Mouse (Mus musculus) spleen, postnatal 14 days (tissue): ENCODE data around the gene Pigyl.

Experiments
- DNase-seq, 2 experiments: peaks; one replicate each; pipeline ENCODE4 v3.0.0; 2021 to 2022; ENCODE audit warnings: low spot score in 2 of 2

Pigyl gene

GRCm38 (mm10) chr9:22156497-22157245 lies at the start of gene Pigyl:
TSS of gene Pigyl (plus strand) at chr9:22156846.
- DNase-seq, result peak; percentile 99

- DNase-seq, result no peak
Measured at GRCm38 (mm10) chr9:22108194-22108593, 48.5 kb upstream of the Pigyl start.

GRCm38 (mm10) chr9:22115635-22116034 lies 41.0 kb upstream of the Pigyl start:
- DNase-seq, result no peak

GRCm38 (mm10) chr9:22116086-22116485 lies 40.6 kb upstream of the Pigyl start:
- DNase-seq, result no peak

- peak; percentile 85 to 89 for DNase-seq
Measured at GRCm38 (mm10) chr9:22116740-22117426, 39.8 kb upstream of the Pigyl start, which contains the start of gene Elof1. TSS of gene Elof1 (minus strand) at chr9:22117172.

- peak in 1 of 2 experiments; percentile 57 for DNase-seq
Measured at GRCm38 (mm10) chr9:22117754-22118456, 38.7 kb upstream of the Pigyl start.

GRCm38 (mm10) chr9:22119543-22119942 lies 37.1 kb upstream of the Pigyl start:
- no peak for DNase-seq

- no peak for DNase-seq
Measured at GRCm38 (mm10) chr9:22121545-22121944, 35.1 kb upstream of the Pigyl start.

GRCm38 (mm10) chr9:22122005-22122404 lies 34.6 kb upstream of the Pigyl start:
- DNase-seq, result no peak

- peak; percentile 30 to 45 for DNase-seq
Measured at GRCm38 (mm10) chr9:22123069-22123609, 33.5 kb upstream of the Pigyl start.

- no peak for DNase-seq
Measured at GRCm38 (mm10) chr9:22124169-22124568, 32.5 kb upstream of the Pigyl start.

- no peak for DNase-seq
Measured at GRCm38 (mm10) chr9:22125246-22126027, 31.2 kb upstream of the Pigyl start.

- DNase-seq, result peak; percentile 49 to 61
Measured at GRCm38 (mm10) chr9:22131226-22131981, 25.2 kb upstream of the Pigyl start.

GRCm38 (mm10) chr9:22132220-22132619 lies 24.4 kb upstream of the Pigyl start:
- DNase-seq, result no peak

GRCm38 (mm10) chr9:22134246-22134890 lies 22.3 kb upstream of the Pigyl start:
- DNase-seq, result no peak

- DNase-seq, result no peak
Measured at GRCm38 (mm10) chr9:22134988-22135643, 21.5 kb upstream of the Pigyl start.

- DNase-seq, result no peak
Measured at GRCm38 (mm10) chr9:22135644-22136390, 20.8 kb upstream of the Pigyl start, which contains the start of gene Acp5. TSS of gene Acp5 (minus strand) at chr9:22135711.

- DNase-seq, result no peak
Measured at GRCm38 (mm10) chr9:22136765-22137547, 19.7 kb upstream of the Pigyl start.
